Mouse (Mus musculus) G1E (cell line): Measurements from ENCODE around the gene Vmn1r112.
"Not testable (repeated sequence)": the region's sequence is repeated elsewhere in the genome, so short reads cannot be mapped to it uniquely, and the experiment has no call there.

Experiments used
- CTCF ChIP-seq: IDR thresholded peaks from 2 replicates; pipeline ENCODE4 v1.5.1; 2012; ENCODE audit warnings: low read depth, low read length, inconsistent platforms, mixed read lengths
- GATA1 ChIP-seq: IDR thresholded peaks from 2 replicates; pipeline ENCODE4 v1.6.1; 2012; ENCODE audit warnings: borderline replicate concordance, low read length, inconsistent platforms, mixed read lengths

- TF ChIP-seq GATA1, CTCF: not testable (repeated sequence)
Measured at GRCm38 (mm10) chr7:20770885-20771284, at the start of gene Vmn1r112.
